Mouse (Mus musculus) erythroblast, embryonic 14.5 days (primary cell): ENCODE results near the gene Gm20547.

ENCODE experiments used
- GATA1 ChIP-seq: IDR thresholded peaks from 2 replicates; pipeline ENCODE4 v1.6.1; 2012; ENCODE audit warnings: low read length, inconsistent platforms, mixed read lengths
- TAL1 ChIP-seq: IDR thresholded peaks from 3 replicates; pipeline ENCODE4 v1.6.1; 2012; ENCODE audit warnings: low read length, inconsistent platforms, mixed read lengths

GRCm38 (mm10) chr17:34890074-34890743 is 8.4 kb upstream of the Gm20547 start:
- no peak for TF ChIP-seq GATA1
- TF ChIP-seq TAL1 = no peak
